Mouse (Mus musculus) lung, postnatal 4 days (tissue): ENCODE measurements around the gene Efcab11.
A peak's percentile ranks its signal among the peaks of the same experiment; 100 is the strongest.

ENCODE experiments used
- DNase-seq, 2 experiments: peaks; one replicate each; pipeline ENCODE4 v3.0.0; 2021

The Efcab11 gene

GRCm38 (mm10) chr12:99884269-99885261 lies at the start of gene Efcab11, which contains the start of gene Tdp1:
Gene Efcab11, minus strand, starts transcription at chr12:99884439.
Gene Tdp1, plus strand, starts transcription at chr12:99884517.
- peak; percentile 95 to 97 for DNase-seq

- DNase-seq = no peak
These were observed 49.4 kb upstream of the Efcab11 start for GRCm38 (mm10) chr12:99933630-99934029.

DNA sequence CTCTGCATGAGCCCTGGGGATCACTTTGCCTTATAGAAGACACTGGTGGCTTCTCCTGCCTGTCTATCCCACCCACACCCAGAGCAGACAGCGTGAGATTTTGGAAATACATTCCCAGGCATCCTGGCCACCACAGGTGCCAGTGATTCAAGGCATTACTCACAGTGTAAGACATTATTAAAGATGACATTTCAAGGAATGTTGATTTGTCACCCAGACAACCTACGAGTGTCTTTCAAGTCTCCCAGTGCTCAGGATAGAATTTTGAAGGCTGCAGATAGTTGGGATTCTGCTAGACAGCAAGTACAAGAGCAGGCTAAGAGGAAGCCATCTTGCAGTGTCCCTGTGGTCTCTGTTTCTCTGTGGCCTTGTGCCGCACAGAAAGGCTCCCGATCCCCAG lies 48.0 kb upstream of the Efcab11 start:
- DNase-seq = no peak

- DNase-seq = no peak
These were observed 44.9 kb upstream of the Efcab11 start for GRCm38 (mm10) chr12:99929160-99929559.

DNA sequence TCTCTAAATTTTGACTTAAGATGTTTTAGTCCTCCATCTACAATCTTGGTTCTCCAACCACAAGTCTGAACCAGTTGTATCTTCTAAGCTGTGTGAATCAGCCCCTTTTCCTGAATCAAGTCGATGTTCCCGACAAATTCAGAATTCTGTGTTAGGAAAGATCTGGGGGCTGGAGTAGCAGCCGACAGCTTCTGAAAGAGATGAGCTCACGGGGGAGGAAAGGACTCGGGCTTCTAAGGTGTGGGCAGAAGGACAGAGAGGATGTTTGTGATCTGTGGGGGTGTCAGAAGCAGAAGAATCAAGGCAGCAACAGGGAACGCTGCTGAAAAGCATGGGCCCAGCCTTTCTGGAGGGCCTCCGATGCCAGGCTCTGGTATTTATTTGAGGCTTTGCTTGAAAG lies 44.1 kb upstream of the Efcab11 start:
- no peak for DNase-seq

DNA sequence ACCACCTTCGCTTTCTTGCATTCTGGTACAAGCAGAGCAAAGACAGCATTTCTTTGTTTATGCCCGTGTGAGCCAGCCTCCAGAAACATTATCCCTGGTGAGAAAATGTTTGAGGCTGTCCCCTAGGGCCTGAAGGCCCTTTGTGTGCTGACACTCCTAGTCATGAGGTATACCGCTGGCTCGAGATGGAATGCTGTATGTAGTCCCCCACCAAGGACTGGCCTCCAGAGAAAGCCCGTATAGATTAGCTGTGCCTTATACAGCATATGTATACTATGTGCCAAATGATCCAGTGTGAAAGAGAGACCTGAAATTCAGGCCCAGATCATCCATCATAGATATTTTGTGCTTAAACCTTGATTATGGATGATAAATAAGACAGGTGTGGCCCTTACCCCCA lies 39.5 kb upstream of the Efcab11 start:
- no peak for DNase-seq

DNA sequence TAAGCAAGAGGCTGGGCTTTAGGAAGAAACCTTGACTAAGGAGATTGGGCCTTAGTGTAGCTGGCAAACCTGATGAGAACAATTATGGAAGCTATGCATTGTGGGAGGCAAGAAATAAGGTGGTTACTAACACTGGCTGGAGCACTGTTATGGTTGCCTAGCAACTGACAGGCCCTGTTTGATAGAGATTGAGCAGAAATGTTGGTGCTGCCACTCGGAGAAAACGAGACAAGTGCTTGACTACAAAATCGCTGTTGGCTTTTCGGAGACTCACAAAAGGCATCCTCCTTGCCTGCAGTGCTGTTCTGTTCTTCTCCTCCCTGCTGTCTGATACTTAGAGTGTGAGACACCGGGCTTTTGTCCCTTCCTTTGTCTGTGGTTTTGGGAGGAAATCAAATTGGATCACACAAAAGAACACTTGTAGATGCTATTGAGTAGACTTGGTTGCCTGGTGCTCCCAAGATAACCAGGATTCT lies 38.9 kb upstream of the Efcab11 start:
- no peak for DNase-seq

DNA sequence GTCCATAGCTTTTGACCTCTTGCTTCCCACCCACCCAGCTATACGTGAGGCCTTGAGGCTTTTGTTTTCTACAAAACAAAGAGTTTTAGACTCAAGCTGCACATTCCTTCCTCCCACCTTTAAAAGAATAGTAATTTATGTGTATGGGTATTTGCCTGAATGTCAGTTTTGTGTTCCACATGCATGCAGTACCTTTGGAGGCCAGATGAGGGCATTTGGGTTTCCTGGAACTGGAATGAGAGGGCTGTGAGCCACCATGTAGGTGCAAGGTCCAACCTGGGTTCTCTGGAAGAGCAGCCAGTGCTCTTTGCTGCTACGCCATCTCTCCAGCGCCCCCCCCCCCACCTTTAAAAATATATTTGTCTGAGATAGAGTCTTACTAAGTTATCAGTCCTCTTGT lies 36.8 kb upstream of the Efcab11 start:
- no peak for DNase-seq

- DNase-seq = no peak
These were observed 35.4 kb upstream of the Efcab11 start for GRCm38 (mm10) chr12:99919636-99920035.

- DNase-seq = no peak
These were observed 33.7 kb upstream of the Efcab11 start for GRCm38 (mm10) chr12:99917800-99918427.

DNA sequence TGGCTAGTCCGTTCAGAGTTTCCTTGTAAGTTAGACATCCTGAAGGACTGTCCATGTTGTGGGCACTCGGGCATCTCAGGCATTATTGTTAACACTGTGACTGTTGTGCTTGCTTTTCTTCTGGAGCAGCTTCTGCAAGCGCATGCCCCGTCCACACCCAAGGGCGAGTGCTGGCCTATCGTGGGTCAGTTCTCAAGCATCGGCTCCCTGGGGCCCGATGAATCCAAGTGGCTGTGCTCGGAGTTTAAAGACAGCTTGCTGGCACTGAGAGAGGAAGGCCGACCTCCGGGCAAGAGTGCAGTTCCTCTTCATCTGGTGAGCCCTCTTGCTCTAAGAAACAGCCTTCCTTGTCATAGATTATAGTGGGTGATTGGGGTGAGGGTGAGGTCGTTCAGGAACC lies 27.2 kb upstream of the Efcab11 start:
- no peak for DNase-seq

DNA sequence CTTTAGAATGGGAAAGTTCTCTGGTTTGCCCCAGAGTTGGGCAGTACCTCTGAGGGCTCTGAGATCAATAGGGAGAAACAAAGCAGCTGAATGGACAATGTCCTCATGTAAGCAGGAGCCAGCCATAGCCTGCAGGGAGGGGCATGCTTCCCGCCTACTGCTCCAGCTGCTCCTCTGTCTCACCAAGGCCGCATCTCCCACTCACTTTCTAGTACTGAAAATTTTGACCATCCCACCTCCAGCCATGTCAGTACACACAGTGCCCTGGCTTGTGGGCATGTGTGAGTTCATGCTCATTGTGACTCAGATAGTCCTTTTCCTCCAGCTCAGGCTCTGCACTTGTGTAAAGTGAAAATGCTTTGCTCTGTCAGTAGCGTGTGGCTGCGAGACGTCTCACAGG lies 20.3 kb upstream of the Efcab11 start:
- DNase-seq = no peak

GRCm38 (mm10) chr12:99902867-99903370 lies 18.7 kb upstream of the Efcab11 start:
- DNase-seq = no peak

DNA sequence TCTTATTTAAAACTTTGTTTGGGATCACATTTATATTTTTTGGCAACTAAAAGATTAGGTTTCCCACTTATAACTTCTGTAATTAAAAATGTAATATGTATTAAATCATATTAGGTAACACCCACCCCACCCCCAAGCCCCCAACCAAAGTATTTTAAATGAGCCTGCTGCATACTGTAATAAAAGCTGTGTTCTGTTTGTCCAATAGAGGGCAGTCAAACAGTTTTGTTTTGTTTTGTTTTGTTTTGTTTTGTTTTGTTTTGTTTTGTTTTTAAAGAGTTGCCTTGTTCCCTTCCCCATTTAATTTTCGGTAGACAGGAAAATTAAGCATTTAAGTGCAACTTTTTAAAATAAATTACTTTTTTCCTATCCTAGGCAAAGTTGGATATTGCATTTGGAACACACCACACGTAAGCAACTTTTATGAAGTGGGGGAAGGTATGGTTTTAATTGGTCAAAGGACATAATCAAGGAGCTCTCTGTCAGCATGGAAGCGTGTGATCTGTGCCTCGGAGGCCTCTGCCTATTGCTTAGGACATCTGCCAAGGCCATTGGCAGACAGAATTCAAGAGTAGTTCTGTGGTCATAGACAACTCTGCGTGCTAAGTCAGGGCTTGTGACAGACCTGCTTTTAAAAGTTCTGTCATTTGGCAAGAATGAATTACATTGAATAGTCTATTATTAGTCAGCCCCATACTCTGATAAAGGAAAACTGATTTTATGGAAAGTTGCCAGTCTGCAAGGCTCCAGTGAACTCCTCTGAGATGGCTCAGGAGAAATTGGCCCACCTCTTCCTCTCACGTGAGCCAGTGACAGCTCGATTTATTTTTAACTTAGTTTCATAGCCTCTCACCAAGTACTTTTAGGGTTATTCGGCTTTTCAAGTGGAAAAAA lies 18.0 kb upstream of the Efcab11 start:
- no peak for DNase-seq

DNA sequence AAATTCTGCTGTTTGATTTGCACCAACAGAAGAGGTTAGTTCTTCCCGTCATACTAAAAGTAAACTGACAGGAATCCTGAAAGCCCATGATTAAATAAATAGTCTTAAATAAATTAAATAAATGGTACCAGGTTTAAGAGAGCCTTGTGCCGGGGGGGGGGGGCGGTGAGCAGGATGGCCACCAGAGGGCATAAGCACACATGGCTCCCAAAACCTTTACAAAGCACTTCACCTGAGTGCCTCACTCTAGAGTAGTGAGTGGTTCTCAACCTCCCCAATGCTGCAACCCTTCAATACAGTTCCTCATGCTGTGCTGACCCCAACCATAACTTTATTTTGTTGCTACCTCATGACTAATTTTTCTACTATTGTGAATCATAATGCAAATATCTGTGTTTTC lies 15.8 kb upstream of the Efcab11 start:
- DNase-seq = no peak

- DNase-seq = no peak
These were observed 14.1 kb upstream of the Efcab11 start for GRCm38 (mm10) chr12:99898248-99898870.

DNA sequence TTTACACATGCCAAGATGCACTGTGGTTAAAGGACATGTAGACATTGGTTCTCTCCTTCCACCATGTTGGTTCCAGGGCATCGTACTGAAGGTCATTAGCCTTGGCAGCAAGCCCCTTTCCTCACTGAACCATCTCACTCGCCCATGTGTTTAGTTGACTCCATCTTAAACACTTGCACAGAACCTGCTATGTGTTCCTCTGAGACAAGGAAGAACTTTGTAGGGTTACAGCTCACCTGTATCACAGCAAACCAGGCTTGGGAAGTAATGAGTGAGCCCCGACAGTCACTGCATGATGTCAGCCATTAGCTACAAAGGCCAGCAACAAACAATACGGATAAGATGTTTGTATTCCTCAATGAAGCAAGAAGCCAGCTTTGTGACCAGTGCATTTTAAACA lies 13.6 kb upstream of the Efcab11 start:
- DNase-seq = no peak

- DNase-seq = no peak
These were observed 1.2 kb upstream of the Efcab11 start for GRCm38 (mm10) chr12:99885282-99885901.

GRCm38 (mm10) chr12:99883713-99884105 lies 530 bp downstream of the Efcab11 start:
- peak in 1 of 2 experiments; percentile 31 for DNase-seq

DNA sequence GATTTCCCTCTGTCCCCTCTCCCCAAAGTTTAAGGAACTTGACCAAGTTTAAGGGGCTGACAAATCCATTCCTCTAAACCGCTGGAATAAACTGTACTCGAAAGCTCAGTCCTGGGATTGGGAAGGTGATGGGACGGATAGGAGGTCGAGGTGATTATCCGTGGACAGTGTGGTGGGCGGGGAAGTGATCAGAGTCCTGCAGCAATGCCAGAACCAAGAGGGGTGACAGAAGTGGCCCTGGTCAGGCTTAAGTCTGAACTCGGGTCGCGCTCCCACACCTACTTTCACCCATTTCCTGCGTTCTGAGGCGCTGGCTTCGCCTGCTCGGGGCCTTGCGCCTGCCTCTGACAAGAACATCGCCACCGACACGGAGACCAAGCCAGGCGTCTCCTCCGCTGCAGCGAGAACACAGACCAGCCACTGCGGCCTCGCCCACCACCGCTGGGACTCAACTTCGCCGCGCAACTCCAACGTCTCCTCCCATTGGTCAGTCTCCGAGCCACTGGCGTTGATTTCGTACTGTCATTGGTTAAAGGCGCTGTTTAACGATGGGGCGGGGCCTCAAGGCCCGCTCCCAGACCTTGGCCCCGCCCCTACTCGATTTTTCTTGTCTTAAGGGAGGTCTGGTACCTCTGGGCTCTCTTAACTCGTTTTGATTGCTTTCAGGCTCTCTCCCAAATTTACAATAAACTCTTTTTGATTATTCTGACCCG lies 1.1 kb downstream of the Efcab11 start:
- peak; percentile 93 for DNase-seq

DNA sequence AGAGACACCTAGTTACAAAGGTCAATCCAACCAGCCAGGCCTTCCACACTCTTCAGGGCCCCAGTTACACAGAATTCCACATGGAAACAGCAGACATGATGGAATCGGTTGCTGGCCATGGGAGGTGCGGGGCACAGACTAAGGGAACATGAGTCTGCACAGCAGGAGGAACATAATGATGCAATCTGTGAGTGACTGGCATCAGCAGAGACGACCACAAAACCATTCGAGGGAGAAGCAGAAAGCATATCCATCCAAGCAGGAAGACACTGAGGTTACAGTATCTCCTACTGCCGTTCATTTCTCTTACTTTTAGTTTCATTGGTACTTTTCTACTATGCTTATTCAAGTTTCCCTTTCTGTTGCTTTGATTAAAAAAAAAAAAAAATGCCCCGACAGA lies 9.6 kb downstream of the Efcab11 start:
- DNase-seq = no peak
